Mouse (Mus musculus) spleen, postnatal 4 days (tissue): ENCODE measurements around the gene Pnlip.

Source experiments
- DNase-seq, 2 experiments: peaks; one replicate each; pipeline ENCODE4 v3.0.0; 2022; ENCODE audit warnings: low spot score in 2 of 2

The Pnlip gene

GRCm38 (mm10) chr19:58652198-58652597 is at the start of gene Pnlip:
Gene Pnlip (plus strand): TSS chr19:58652498.
- DNase-seq, result no peak

DNA sequence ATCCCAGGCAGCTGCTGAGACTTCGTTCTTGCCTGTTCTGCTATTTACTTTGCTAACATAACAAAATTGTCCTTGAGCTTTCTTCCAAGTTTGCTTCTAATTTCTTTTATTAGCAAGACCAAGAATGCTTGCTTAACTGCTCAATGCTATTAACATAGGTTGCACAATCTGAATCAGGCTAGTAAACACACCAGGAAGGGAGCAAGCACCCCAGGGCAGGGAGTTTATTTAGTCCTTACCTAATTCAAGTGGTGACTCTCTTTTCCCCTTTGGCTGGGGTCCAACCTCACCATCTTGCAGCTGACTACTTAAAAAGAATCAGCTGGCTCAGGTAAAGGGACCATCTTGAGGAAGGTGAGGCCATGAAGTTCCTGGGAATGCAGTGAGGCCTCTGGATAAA is 42.6 kb upstream of the Pnlip start:
- no peak for DNase-seq

DNA sequence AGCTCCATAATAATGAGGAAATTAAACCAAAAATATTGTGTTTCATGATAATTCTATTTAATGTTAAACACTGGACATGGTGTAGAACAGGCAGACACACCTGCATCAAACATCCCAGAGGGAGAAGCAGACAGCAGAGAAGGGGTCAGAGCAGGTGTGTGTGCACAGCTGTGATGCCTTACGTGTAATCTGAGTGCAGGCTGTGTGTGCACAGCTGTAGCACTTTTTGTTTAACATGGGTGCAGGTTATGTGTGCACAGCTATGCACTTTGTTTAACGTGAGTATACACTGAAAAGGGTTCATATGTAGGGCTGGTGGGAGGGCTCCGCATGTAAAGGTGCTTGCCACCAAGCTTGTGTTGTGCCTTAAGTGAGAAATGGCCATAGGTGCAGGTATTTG is 39.6 kb upstream of the Pnlip start:
- no peak for DNase-seq

- no peak for DNase-seq
Measured at GRCm38 (mm10) chr19:58616606-58617005, 35.7 kb upstream of the Pnlip start.

- no peak for DNase-seq
Measured at GRCm38 (mm10) chr19:58620661-58621060, 31.6 kb upstream of the Pnlip start.

DNA sequence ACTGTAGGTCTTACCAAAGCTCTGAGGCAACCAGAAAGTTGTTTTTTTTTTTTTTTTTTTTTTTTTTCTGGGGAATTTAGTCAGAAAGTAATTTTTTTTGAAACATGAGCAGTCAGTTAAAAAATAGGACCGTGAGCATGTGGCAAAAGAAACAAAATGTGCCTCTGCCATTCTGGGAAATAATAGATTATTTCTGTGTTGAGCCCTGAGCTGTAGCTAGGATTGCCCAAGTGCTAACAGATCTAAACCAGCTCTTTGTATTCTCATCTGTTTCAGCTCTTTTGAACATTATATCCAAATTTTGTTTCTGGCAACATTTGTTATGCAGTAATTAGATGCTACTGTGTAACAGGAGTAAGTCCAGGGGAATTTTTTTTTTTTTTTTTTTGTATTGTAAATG is 30.7 kb upstream of the Pnlip start:
- DNase-seq, result no peak

DNA sequence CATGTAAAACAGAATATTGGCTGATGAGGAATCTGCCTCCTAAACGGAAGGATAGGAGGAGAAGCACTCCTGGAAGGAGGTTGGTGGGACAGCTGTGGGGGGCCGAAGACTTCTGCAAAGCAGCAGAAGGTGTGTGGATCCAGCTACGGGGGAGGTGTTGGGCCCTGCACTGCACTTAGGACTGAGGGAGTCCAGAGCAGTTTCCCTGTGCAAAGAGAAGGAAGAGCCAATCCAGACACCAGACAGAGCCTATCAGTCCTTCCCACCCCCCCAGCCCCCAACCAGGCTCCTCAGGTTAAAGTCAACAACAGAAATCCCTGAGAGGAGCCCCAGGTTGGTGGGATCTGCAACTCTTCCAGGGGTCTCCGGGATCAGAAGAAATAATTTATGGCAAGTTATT is 27.5 kb upstream of the Pnlip start:
- DNase-seq, result no peak

DNA sequence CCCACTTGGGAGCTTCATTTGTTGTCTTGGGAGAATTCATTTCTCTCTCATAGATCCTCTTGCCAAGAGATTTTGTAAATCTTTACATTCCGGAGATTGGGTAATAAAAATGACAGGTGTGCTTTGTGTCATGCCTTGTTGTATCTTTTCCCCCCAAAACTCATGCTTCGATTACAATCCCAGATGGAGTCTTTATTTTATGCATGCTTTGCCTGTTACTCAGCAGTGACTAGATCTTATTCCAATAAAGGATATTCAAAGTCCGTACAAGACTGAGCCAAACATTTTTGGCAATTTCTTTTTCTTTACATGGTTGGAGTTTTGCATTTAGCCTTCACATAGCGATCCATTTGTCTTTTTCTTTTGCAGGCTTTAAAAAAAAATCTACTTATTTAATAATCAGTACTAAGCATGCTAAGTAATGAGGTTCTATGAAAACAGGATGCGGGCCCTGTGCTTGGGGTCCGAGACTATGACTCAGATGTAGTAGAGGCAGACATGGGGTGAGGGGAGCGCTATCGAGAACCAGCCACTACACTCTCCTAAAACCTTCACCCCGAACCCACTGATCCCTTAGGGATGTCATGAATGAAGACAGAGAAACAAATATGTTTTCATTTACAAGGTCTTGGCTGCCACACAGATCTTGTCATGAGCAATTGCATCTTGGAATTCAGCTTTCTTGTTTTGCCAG is 26.9 kb upstream of the Pnlip start:
- no peak for DNase-seq

GRCm38 (mm10) chr19:58627406-58628337 is 24.6 kb upstream of the Pnlip start:
- no peak for DNase-seq

DNA sequence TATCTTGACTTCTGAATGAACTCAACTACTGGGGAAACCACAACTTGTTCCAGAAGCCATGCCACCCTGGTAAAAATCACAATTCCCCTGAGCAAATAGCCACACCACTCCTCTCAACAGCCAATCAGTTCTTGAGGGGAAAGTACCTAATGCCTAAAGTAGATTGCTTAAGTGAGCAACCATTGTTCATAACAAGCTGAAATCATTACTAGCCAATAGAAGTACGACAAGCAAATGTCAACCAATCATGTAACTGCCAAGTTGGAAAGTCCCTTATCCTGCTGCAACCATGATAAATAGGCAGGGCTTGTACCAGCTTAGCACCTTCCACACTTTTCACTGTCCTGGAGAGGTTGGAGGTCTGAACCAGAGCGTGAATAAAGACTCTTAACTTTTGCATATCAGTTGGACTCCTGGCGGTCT is 22.9 kb upstream of the Pnlip start:
- DNase-seq, result no peak

GRCm38 (mm10) chr19:58650036-58650435 is 2.3 kb upstream of the Pnlip start:
- DNase-seq, result no peak

GRCm38 (mm10) chr19:58662098-58662497 is 9.8 kb downstream of the Pnlip start:
- no peak for DNase-seq

DNA sequence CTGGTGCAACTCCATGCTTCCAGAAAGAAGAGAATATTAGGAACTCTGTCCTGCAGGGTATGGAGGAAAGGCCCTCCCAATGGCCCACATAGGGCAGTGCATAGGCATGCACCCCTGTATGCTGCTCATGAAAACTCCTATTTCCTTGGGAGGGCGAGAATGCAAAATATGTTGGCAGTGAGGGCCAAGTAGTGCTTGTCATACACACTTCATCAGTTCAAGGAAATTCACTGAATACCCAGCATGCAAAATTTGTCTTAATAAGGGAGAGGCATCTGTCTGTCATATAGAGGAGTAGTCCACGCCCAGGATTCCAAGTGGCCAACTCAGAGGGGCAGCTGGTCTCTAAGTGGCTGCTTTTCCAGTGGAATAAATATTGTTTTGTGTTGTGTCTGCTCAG is 11.0 kb downstream of the Pnlip start:
- no peak for DNase-seq

- no peak for DNase-seq
Measured at GRCm38 (mm10) chr19:58664901-58665300, 12.6 kb downstream of the Pnlip start.

GRCm38 (mm10) chr19:58674644-58675043 is 22.3 kb downstream of the Pnlip start:
- DNase-seq, result no peak

DNA sequence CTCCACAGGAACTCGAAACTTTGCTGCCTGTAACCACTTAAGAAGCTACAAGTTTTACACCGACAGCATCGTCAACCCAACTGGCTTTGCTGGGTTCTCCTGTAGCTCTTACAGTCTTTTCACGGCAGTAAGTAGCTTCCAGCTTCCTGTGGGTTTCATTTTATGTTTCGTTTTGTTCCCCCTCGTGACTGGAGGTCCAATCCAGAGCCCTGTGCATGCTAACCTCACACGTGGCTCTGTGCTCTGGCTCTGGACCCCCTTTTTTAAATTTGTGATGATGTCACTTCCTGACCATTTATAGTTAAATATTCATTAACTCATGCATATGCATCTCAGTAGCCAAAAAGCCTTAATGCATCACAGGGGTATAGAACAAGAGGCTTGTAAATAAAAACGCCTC is 24.8 kb downstream of the Pnlip start:
- no peak for DNase-seq

DNA sequence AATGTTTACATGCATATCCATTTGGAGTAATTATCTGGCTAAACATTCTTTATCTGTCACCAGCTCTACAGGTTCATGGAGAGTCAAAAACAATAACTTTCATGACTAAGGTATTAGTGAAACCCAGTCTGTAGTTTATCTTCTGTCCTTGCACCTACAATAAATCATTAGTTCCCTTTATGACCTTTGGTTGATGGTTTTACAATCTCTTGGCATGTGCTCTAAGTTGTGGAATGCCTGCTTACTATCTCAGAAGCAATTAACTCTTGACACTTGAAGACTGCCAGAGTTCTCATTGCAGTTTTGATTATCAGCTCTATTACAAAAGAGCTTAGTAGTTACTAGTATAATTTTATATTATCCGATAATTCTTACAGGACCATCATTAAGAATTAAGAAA is 36.6 kb downstream of the Pnlip start:
- no peak for DNase-seq

- DNase-seq, result no peak
Measured at GRCm38 (mm10) chr19:58695314-58695713, 43.0 kb downstream of the Pnlip start.

DNA sequence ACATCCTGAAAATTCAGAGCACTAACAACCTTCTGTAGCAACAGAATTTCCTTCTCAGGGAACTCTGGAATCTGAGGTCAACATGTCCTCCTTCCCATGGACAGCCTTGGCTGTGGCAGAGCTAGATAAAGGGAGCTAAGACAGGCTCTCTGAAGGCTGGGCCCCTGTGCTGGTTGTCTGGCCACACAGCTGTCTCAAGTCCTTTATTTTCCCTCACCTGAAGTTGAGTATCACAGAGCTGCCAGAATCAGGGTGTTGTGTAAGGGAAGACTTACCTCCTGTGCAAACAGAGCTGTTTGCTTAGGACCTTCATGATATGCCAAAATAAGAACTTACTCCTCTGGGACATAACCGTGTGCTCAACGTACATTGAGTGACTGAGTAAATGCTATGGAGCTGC is 43.9 kb downstream of the Pnlip start:
- no peak for DNase-seq

DNA sequence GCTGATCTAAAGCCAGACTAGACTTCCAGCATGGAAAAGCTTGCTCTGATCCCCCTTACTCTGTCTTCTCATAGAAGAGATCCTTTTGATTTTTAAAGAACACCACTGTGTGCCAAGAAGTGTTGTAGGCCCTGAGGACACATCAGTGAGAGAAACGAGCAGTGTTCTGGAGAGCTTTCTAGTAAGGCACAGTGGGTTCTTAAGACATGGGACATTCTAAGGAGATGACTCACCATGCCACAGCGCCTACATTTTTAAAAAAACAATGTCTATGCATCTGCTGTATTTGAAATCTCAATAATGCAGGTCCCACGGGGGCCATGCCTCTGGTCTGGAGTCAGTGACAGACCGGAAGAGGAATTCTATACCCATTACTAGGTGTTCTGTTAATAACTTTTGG is 52.3 kb downstream of the Pnlip start:
- DNase-seq, result no peak

GRCm38 (mm10) chr19:58708611-58709010 is 56.3 kb downstream of the Pnlip start:
- no peak for DNase-seq

- no peak for DNase-seq
Measured at GRCm38 (mm10) chr19:58717925-58718324, 65.6 kb downstream of the Pnlip start.

DNA sequence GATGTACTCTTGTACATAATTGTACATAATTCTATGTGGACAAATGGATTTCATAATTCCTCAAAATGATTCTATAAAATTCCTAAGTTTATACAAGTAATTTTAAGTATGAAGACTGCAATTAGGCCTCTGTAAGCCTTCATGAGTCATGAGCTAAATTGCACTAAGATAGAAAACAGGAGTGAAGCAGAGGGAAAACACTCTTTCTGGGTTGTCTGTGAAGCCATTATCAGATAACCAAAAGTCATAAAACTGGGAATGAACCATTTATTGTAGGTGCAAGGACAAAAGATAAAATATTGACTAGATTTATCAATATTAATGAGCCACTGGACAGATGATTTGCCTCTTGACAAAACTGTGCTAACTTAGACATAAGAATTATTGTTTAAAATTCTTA is 68.1 kb downstream of the Pnlip start:
- no peak for DNase-seq
